Mouse (Mus musculus) adipocyte (in vitro differentiated cells): ENCODE measurements at regions not wholly inside any gene's neighbourhood (a gene's known extent, or its start where the extent isn't known, plus 50 kb on each side); places are given as distances from the start of the nearest gene placed in this dataset.

Experiments
- DNase-seq: peaks from one replicate; pipeline ENCODE4 v3.0.0-alpha.2; 2016; ENCODE audit warnings: low spot score

DNA sequence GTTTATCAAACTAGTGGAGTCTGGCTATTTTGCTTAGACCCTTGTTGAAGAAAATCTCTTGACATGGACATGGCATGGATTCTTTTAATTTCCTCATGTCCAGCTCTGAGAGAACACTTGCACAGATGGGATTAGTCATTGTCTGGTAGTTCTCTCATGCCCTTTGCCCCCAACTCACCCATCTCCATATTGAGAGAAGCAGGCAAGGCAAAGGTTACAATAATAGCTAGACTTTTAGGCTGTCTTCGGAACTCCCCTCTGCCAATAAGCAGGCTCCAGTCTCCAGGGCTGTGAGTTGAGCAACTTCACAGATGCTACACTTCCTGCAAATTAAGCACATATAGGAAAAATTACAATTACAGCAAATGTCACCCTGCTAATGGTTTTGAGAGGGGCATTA, 558.0 kb upstream of the Alcam start:
- DNase-seq = no peak

- DNase-seq = no peak
Measured at GRCm38 (mm10) chr16:52988852-52989397, 535.1 kb upstream of the Alcam start.

DNA sequence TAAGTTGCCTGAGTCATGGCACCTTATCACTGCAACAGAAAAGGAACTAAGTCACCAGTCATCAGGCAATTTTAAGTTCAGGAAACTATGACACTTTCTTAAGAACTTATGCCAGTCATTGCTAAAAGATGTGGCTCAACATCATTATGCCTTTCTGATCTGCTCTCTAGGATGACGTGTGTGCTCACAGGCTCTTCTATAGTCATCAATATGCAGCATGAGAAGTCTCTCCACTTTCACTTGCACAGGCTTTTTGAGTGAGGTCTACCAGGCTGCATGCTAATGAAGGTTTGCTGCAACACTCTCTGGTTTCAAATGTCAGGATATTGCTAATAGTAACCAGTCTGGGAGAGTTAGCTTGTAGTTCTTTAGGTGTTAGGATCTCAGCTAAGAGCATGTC, 530.5 kb upstream of the Alcam start:
- no peak for DNase-seq

DNA sequence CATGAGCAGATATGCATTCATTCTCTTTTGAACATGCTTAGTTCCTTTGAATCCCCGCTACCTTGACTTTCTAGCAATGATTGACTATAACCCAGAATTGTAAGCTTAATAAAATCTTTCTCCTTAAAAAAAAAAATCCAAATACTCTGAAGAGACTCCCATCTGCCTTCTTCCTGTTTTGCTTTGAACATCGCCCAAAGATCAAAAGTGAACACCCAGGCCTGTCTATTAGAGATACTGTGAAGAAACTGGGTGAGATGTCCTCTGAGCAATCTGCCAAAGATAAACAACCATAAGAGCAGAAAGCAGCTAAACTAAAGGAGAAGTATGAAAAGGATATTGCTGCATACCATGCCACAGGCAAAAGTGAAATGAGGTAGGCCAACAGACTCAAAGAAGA, 527.1 kb upstream of the Alcam start:
- no peak for DNase-seq

- no peak for DNase-seq
Measured at GRCm38 (mm10) chr16:52972811-52973210, 518.9 kb upstream of the Alcam start.

DNA sequence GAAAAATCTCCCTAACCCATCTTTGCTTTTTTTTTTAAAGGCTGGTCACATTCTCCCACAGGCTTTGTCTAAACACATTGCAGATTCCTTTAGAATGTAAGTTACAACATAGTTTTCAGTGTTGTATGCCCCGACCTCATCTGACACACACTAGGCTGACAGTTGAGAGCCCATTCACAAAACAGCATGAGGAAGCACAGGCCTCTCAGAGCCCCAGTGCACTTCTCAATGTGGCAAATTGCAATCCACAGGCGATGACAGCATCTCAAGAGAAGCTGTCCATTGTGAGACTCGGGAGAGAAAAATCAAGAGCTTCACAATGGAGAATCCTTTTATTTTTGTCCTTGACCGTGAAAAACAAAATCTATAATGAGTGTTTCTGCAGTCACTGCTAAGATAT, 493.8 kb upstream of the Alcam start:
- DNase-seq = no peak

- DNase-seq = no peak
Measured at GRCm38 (mm10) chr16:52934749-52935148, 480.9 kb upstream of the Alcam start.

DNA sequence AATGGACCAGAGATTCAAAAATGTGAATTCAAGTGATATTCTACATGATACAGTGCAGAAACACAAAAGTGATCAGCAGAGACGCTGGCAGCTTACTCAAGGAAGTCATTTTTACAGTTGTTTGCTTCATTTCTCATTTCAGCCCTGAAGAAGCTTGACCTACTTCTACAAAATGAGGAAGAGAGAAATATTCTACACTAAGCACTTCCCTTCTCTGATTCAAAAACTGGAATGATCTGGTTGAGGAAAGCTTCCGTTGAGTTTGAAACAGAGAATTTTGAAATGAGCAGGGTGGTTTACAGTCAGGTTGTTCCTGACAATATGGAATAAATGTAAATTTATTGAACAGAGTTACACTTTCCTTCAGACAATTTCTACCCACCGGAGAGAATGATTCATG, 478.1 kb upstream of the Alcam start:
- no peak for DNase-seq

DNA sequence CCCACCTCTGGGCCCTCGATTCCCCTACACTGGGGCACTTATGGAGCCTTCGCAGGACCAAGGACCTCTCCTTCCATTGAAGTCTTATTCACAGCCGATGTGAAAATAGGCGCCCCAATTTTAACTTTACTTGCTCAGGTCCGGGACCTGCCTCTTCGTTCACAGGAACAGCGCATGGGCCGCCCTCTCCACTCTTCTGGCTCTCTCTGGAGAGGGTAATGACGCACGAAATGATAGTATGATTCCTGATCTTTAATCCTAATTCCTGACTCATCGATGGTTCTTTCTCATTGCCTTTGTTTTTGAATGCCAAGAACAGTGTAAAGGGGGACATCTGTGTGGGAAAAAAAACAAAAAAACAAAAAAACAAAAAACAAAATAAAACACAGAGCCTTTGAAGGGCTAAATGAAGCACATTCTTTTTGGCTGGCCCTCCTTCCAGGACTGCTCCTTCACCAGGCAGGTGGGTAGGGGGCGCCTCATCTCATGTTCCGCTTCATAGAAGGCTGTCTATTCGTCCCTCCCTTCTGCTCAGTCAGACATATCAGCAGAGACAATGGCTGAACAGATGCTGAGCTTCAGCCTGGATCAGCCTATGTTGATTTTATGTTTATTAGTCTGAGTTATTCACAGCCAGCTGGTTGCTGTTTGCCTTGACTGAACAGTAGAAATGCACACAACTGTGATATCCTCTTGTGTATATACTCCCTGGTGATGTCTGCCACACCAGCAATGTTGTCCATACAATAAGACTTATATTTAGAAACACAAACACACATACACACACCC, 438.8 kb upstream of the Alcam start:
- no peak for DNase-seq

GRCm38 (mm10) chr16:52879463-52880114, 425.7 kb upstream of the Alcam start:
- peak; percentile 12 for DNase-seq

GRCm38 (mm10) chr16:52867833-52868232, 414.0 kb upstream of the Alcam start:
- DNase-seq = no peak

GRCm38 (mm10) chr16:52863554-52863953, 409.7 kb upstream of the Alcam start:
- no peak for DNase-seq

DNA sequence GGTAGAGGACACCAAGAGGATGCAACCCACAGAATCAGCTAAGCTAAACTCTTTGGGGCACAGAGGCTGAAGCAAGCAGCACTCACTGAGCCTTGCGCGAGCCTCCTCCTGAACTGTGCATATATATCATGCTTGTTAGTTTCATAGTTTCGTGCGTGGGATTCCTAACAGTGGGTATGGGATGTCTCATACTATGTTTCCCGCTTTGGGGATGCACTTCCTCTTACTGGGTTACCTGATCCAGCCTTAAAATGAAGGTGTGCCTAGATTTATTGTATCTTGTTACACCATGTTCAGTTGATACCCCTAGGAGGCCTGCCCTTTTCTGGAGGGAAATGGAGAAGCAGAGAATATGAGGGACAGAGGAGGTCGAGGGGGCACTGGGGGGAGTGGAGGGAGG, 407.4 kb upstream of the Alcam start:
- DNase-seq = no peak

DNA sequence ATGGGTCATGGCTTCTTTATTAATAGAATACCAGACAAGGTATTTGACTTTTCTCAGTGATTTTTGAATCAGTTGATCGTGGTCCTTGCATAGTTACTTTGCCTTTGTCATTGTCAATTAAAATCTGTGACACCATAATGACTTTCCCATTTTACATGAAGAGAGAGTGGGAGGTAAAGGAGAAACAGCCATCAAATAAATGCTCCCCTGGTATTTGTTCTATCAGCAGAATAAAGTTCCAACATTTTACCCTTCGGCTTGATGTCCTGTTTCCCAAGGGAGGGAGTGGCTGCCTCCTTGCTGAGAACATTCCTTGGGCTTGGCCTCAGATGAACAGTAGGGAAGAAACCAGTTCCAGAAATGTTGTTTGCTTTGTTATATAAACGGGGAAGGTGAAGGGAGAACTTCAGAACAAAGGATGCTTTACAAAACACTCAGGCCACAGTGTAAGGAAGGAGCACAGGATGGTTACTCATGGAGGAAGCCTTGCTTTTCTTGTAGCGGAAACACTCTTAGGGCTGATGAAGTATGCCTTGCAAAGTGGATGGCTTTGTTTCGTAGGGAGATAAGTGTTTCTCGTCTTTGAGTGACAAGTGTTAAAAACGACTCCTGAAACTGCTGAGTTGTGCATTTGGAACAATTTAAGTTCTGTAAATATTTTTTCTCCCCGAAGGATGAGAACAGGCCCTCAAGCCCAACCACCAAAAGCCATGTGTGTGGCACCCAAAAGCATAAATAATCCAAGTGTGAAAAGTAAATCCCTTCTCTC, 404.8 kb upstream of the Alcam start:
- DNase-seq = no peak

DNA sequence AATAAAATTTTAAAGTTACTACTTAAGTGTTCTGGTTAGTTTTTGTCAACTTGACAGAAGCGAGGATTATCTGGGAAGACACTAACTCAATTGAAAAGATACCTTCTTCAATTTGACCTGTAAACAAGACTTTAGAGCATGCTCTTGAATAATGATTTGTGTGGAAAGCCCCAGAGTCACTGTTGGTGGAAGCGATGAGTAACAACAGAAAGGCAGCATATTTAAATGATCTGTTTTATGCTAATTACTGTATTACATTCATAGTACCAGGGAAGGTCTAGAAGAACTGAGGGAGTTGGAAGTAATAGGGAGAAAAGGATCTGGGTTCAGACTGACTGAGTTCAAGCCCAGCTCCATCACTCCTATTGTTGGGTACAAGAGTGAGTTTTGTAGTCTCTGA, 397.3 kb upstream of the Alcam start:
- DNase-seq = no peak

- DNase-seq = no peak
Measured at GRCm38 (mm10) chr16:52818976-52819375, 365.1 kb upstream of the Alcam start.

GRCm38 (mm10) chr16:52811219-52811618, 357.3 kb upstream of the Alcam start:
- no peak for DNase-seq

DNA sequence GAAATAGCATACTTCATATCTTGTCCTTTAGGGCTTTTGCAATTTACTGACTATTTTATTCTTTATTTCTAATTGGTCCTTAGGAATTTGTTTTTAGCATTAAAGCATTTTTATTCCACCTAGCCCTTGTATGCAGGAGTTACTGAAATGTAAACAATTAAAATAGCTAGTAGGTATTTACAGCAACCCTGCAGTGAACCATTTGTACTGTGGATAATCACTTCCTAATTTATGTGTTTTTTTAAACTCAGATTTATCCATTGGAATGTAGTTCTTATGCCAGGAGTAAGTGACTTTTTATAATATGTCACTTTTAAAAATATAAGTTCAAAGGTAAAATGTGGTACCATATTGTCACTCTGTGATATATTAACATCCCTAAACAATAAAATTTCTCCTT, 350.5 kb upstream of the Alcam start:
- DNase-seq = no peak

DNA sequence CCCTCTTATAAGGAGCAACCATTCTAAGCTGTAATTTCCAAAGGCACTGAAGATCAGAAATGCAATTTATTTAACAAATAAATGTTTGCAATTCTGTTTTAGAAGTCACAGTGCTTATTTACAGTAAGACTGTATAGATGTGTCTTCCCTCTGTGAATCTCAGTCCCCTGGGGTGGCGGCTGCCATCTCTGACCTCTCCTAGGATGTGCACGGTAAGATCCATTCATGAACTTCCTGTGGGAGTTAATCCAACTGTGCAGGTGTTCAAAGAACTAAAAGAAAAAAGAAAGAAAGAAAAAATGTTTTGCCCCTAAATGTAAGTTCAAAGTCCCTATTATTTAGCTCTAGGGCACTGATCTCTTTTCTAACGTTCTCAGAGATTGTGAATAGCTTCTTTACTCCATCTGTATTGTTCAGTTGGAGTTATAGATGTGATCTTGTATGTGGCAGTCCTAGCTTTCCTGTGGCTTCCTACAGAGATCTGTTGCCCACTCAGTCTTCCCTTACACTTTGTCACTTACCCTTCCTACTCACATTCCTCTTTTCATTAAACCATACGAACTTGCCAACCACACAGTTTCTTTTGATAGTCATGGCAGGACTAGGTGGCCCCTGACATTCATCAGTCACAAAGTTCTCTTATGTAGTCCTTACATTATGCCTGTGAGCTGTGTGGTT, 346.0 kb upstream of the Alcam start:
- DNase-seq = no peak

DNA sequence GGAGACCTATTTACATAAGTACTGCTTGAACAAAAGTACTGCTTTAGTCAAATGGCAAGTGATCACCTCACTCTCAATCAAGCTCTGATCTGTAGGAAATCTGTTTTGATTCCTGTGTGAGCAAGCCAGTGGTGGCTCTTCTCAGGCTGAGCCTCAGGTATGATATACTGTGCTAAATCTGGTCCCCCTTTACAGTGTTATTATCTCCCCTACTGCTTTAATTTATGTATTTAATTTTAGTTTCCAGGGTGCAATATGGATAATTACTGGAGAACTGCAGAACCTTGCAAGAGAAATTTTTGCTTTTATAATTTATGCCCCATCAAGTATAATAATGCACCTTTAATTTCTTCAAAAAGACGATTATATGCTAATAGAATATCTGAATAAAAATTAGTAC, 341.3 kb upstream of the Alcam start:
- no peak for DNase-seq

GRCm38 (mm10) chr16:52789946-52790345, 336.1 kb upstream of the Alcam start:
- DNase-seq = no peak

- no peak for DNase-seq
Measured at GRCm38 (mm10) chr16:52747744-52748143, 293.9 kb upstream of the Alcam start.
